Mouse (Mus musculus): Measurements from ENCODE around the gene Pcdh9.

Pcdh9 gene

GRCm38 (mm10) chr14:93794530-93794929 lies 95.9 kb downstream of the Pcdh9 start:
- no peak for DNase-seq (ENCODE audit: low spot score in 2 of 2)

- no peak for DNase-seq (ENCODE audit: low spot score in 2 of 2)
Observed at GRCm38 (mm10) chr14:93786234-93786633, 104.2 kb downstream of the Pcdh9 start.

DNA sequence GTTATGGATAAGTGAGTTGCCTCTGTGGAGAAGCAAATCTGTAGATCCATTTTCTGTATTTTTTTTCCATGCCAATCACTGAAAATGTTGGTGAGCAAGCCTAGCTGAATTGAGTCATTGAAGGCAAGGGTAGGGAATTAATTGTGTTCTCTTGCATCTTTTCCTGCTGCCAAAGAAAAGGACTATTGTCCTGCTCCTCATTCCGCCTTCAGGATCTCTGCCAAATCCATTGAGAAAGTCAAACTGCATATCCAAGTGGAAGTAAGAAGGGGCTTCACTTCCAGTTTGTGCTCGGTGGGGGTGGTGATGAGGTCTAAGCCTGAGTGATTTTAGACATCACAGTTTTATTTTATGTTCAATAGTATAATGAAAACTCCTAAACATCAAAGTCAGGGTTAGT lies 105.4 kb downstream of the Pcdh9 start:
- DNase-seq (ENCODE audit: low spot score in 2 of 2) = no peak

GRCm38 (mm10) chr14:93762855-93763254 lies 127.6 kb downstream of the Pcdh9 start:
- no peak for DNase-seq (ENCODE audit: low spot score in 2 of 2)

GRCm38 (mm10) chr14:93734077-93734673 lies 156.3 kb downstream of the Pcdh9 start:
- DNase-seq (ENCODE audit: low spot score in 2 of 2) = peak in 1 of 2 experiments; percentile 25

DNA sequence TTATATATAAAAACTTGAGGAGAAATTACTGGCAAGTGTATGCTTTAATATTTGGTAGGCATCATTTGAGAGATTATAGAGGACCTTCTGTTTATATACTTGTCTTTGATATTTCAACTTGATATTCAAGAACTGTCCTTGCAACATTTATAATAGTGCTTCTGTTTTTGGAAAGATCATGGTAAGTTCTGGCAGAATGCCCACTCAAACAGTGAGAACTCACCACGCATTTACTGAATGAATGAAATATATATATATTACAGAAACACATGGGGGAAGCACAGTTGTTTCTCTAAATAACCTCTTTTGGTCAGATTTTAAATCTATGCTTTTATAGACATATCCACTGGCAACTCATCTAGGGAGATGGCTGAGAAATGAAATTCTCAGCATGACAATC lies 164.7 kb downstream of the Pcdh9 start:
- DNase-seq (ENCODE audit: low spot score in 2 of 2) = no peak

DNA sequence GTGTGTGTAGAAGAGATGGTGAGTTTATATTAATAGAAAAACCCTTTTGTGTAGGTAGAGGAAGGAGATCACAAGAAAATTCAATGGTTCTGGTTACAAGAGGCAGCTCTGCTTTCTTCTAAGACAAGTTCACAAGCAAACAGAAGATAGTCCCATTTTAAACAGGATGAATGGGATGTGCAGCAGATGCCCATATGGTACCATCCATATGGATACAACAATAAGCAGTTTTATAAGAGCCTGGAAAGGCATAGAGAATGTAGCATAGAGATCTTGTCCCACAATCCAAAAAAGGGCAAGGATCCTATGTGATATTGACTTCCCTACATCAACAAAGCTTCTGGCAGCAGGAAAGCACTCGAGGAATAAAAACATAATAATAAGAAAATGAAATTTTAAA lies 171.3 kb downstream of the Pcdh9 start:
- DNase-seq (ENCODE audit: low spot score in 2 of 2) = no peak

GRCm38 (mm10) chr14:93713250-93713935 lies 177.1 kb downstream of the Pcdh9 start:
- no peak for DNase-seq (ENCODE audit: low spot score in 2 of 2)

DNA sequence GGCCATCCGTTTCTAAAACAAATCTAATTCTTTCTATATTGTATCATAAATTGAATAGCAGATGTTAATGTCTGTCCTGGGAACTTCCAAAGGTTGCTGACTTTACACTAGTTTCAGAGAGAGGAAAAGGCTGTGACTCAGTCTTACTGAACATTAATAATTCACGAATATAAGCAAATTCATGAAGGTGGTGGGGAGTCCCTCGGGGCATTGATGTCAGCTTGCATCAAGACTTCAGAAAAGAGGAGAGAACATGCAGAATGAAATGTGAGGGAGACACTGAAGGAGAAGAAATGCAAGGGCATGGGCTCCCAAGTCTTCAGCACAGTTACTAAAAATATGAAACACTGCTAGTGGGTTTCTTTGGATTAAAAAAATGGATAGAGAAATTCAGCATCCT lies 181.8 kb downstream of the Pcdh9 start:
- DNase-seq (ENCODE audit: low spot score in 2 of 2) = no peak

DNA sequence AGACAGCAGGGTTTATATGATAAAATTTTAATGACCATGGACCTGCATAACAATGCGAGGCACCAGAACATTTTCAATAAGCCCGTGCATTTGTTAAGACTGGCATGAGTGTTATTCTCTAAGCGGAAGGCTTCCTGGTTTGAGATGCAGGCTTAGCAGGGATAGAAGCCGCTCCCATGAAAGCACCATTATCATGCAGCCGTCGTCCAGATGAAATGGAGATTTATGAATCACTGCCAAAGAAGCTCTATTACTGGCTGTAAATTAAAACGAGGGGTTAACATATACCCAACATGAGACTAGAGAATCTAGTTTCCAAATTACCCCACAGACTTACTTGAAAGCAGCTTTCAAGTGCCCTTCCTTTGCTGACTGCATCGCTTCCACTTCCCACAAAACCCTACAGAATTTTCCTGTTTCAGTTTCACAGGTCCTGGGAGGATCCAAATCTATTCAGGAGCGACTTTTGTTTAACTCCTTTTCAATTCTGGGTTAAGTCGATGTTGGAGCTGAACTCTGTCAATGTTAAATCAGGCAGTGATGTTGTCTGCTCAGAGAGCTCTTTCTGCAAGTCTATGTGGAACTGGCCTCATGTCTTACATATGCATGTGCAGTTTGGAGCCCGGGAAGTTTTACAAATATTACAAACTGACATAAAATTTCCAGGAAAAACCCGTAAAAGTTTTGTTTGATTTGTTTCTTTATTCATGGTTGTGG lies 188.9 kb downstream of the Pcdh9 start:
- DNase-seq (ENCODE audit: low spot score in 2 of 2) = no peak

DNA sequence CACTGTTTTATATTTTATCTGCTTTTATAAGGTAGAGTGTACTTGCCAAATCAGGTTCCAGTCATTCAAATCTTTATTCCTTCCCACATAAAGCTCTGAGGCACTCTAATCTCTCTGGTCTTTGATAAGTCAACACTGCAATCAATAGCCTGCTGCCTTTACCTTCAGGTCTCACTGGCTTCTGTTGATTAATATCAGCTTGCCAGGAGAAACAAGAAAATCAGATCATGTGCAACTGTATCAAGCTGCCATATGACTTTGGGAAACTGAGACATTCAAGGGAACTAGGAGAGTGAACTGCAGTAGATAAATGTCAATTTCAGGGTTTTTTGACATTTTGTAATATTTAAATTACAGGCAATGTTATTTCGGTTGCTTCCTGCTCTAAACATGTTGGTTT lies 189.6 kb downstream of the Pcdh9 start:
- no peak for DNase-seq (ENCODE audit: low spot score in 2 of 2)

DNA sequence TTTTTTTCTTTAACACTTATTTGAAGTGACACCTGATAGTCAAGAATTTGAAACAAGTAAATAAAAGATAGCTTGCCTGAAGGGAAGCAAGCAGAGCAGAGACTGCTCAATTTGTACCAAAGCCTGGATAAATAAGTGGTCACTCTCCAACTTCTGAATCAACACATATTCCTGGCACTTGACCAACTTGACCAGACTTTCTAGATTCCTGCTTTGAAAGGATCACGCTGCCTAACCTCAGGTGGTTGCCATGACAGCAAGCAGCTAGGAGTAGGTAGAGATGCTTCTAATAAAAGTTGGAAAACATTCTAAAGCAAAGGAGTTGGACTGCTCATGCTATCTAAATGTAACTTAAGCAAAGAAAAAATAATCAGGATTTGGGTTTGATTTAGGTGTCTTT lies 205.8 kb downstream of the Pcdh9 start:
- no peak for DNase-seq (ENCODE audit: low spot score in 2 of 2)

GRCm38 (mm10) chr14:93675273-93676068 lies 215.0 kb downstream of the Pcdh9 start:
- DNase-seq (ENCODE audit: low spot score in 2 of 2) = no peak

GRCm38 (mm10) chr14:93653986-93654757 lies 236.3 kb downstream of the Pcdh9 start:
- no peak for DNase-seq (ENCODE audit: low spot score in 2 of 2)

DNA sequence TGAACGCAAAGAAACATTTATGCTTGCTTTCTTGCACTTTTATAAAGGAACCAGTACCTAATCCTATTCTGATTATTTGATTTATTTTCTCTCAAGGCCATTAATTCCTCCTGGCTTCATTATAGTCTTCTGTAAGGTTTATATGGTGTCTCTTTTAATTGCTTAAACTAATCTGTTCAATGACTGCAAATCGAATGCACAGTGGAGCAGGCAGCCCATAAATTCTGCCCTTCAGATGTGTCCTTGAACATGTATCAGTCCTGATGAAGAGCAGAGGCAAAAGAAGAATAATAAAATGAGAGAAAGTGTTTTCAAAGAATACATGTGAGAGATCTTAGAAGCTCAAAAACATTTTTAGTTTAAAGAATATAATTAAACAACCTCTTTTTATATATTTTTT lies 263.2 kb downstream of the Pcdh9 start:
- no peak for DNase-seq (ENCODE audit: low spot score in 2 of 2)

DNA sequence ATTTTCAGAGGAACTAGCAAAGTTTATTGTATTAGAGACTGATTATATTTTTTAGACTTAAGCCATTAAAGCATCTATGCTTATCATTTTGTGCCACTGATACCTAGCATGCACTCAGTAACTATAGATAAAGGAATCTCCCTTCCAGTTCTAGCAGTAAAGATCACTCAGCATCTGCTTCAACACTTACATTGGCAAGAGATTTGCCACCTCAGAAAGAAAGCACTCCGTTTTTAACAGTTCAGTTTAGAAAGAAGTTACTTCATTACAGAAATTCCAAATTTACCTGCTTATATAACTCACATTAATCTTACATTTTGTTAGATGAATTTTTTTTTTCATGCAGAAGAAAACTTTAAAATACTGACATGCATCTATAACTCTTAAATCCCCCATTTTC lies 266.3 kb downstream of the Pcdh9 start:
- DNase-seq (ENCODE audit: low spot score in 2 of 2) = no peak

- no peak for DNase-seq (ENCODE audit: low spot score in 2 of 2)
Observed at GRCm38 (mm10) chr14:93621211-93621610, 269.3 kb downstream of the Pcdh9 start.

DNA sequence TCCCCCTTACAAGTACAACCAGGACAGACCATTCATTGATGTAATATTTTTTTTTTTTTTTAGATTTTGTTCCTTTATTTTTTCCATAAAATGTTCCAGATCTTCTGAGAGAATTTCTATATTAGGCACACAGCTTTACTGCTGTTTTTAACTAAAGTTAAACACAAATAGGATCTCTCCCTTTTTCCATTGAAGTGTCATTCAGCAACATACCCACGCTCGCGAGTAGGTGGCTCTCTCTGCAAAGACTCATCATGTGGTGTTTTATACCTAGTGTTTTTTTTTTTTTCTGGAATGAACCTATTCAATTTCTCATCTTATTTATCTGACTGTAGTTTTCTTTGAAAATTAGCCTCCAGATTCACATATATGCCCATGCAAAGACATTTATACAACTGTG lies 282.9 kb downstream of the Pcdh9 start:
- DNase-seq (ENCODE audit: low spot score in 2 of 2) = no peak

DNA sequence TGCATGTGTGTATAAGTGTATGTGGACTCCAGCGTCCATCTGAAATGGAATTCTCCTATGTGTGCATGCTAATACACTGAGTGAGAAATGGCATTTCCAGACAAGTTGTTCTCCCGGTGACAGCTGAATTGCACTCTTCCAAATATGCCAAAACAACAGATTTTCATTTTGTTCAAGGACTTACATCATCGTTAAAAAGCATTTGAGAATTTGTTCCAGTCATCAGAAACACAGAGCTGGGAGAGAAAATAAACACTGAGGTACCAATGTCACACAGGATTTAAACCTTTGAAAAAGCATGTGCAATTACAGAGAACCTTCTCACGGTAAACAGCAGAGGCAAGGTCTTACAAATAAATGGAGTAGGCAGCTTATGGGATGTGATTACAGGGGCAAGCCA lies 290.5 kb downstream of the Pcdh9 start:
- no peak for DNase-seq (ENCODE audit: low spot score in 2 of 2)

DNA sequence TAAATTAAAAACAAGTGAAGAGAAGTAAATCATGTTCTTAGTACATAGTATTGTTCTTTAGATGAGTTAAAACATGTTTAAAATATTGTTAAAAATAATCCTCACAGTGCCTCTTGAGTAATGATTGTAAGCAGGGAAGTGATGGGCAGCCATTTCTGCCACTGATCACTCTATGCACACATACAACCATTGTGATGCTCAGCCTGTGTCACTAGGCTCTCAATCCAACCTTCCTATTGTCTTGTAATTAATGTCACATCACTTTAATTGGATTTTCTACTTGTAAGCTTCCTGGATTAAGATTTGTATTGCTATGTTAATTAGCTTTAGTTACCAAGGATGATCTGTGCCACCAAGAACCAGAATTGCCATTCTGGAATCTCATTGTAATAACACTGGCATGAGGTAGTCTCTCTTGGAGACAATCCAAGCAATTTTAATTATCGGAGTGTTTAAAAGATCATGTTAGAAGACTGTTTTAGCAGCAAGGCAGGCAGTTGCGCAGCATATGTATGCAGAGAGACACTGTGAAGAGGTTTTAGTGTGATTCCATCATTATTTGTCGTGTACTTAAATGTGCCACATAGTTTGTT lies 305.0 kb downstream of the Pcdh9 start:
- no peak for DNase-seq (ENCODE audit: low spot score in 2 of 2)

DNA sequence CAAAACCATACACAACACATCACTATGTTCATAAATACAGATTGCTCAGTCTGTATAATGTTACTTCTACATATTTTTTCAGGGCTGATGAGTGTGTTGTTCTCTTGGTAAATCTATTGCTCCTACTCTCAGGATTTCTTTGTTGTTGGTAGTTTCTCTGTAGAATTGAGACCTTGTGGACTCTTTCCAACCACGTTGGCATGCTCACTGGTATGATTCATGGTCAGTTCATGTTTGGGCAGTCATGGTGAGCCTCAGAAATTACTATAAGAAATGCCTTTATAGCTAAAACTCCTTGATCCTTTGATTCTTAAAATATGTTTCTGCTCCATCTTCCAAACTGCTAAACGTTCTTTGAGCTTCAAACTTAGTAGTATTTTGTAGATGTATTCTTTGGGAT lies 326.1 kb downstream of the Pcdh9 start:
- DNase-seq (ENCODE audit: low spot score in 2 of 2) = no peak

Data from urinary bladder, postnatal 36 days (tissue).